Mouse (Mus musculus) lung, adult 2 months (tissue): ENCODE measurements around the gene C2cd4b.

Source experiments
- CTCF ChIP-seq: fragments of 200-500 bp; IDR thresholded peaks from 2 replicates; pipeline ENCODE4 v1.5.1; 2011; ENCODE audit warnings: mild to moderate bottlenecking, low read length, control low read depth; ENCODE audit not compliant: insufficient read depth
- POLR2A ChIP-seq: fragments of 200-500 bp; IDR thresholded peaks from 2 replicates; pipeline ENCODE4 v1.6.1; 2011; ENCODE audit warnings: low read depth, mild to moderate bottlenecking, control low read depth, low read length, borderline replicate concordance; ENCODE audit errors: extremely low read depth

GRCm38 (mm10) chr9:67741256-67741655 is 18.0 kb upstream of the C2cd4b start:
- TF ChIP-seq POLR2A (no peak), CTCF (no peak)
